Mouse (Mus musculus) heart, adult 8-10 months (tissue): ENCODE data around the gene Cyp24a1. TPM values are rescaled to one million over a fixed set of nuclear protein-coding genes. Genes with fewer than 3 reads are reported as not detected.

Source experiments
- DNase-seq: peaks from one replicate; pipeline ENCODE4 v3.0.0; 2022; ENCODE audit warnings: low spot score
- total RNA-seq, 4 experiments: library from RNA; stranded (reverse); gene quantifications; 2 replicates each; pipeline ENCODE4 v1.2.4; 2022

The Cyp24a1 gene
- total RNA-seq, 4 experiments from 2014 or later, result not detected

DNA sequence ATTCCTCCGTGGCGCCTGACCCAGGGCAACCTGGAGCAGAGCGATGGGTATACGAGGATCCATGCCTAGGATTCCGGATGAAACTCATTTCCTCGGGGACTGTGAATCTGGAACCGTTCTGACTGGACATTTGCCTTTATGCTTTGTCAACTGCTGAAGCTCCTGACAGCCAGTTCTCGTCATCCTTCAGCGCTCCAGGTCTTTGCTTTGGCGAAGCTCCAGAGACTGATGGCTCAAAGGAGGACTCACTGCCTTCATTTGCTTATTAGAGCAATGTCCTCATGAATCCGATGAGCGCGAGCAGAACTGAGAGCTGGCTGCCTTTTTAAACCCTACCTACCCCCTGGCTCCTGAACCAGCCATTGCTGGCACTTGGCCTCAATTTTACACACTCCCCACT, 58.2 kb downstream of the Cyp24a1 start:
- no peak for DNase-seq

DNA sequence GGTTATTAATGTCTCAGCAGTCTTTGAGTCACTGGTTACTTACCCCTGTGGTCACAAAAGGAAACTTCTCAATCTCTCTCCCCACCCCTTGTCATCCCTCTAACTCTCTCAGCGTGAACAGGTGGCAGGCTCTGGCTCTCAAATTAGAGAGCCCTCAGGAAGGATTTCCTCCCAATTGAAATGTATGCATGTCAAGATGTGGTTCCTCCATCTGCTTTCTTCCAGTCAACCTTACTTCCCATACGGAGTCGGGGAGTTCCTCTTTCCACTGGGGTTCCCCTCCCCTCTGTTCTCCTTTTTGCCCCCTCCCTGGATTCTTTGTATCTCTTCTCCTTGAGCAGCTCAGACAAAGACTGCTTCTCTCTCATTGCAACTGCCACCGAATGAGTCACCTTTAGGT, 60.7 kb downstream of the Cyp24a1 start:
- no peak for DNase-seq

Other genes starting within 250 kb of the Cyp24a1 start
- under 1 TPM in 3 of 4 experiments, not detected in 1; 0.11 to 0.22 (median 0.19) TPM for gene Bcas1, start 69.3 kb downstream of the Cyp24a1 start, total RNA-seq
- gene Pfdn4, start 717 bp downstream of the Cyp24a1 start, total RNA-seq, result 10 to 100 TPM in 2 of 4 experiments, 1 to 10 TPM in 2; 9.4 to 12.6 (median 10.9) TPM
- gene 4930470P17Rik, start 104.9 kb upstream of the Cyp24a1 start, total RNA-seq, result not detected
- under 1 TPM; 0.24 to 0.35 (median 0.30) TPM for gene Dok5, start 234.7 kb upstream of the Cyp24a1 start, total RNA-seq